Comparison of ENCODE assay signal across 16 mouse cellular contexts in the genomic region with DNA sequence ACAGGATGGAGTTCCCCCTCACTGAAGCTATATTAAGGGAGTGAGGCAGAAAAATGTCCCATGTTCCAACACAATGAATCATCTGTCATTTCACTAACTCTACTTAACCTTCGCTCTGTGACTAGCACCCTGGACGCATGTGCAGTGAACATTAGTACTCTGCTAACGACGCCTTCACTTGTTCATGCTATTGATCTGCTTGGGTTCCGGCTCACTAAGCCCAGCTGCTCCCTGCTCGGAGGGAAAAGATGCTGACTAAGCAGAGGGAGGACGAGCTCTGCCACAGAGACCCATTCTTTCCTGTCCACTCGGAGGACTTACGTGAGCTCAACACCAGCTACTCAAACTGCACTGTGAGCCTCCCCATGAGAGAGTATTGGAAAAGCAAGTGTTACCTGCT. TPM values are rescaled to one million over a fixed set of nuclear protein-coding genes. Genes with fewer than 3 reads are reported as not detected.
DNase-seq lines count a peak whose midpoint lies in the region; ATAC-seq lines count a peak whose summit lies in the region.
"Had no signal": no experiment of that assay in that cellular context is flagged by ENCODE, and none has a peak within 500 bp of the region (broad histone marks: within the 10 kb centered on the region; RNA-seq: fewer than 3 reads in every experiment).

No protein-coding gene starts in this region.

- peak overlapping the region; percentile 56; the same call in 1 of the 2 replicates for H3K27ac ChIP-seq in forebrain, embryonic 10.5 days
- H3K27ac ChIP-seq in hindbrain, embryonic 15.5 days (replicated peaks) = peak overlapping the region; percentile 26; the same call in 1 of the 2 replicates
- H3K27ac ChIP-seq in neural tube, embryonic 11.5 days (ENCODE audit: low read depth, low read length) = peak overlapping the region; percentile 60; the same call in 1 of the 2 replicates
- no peak overlapping the region for H3K27ac ChIP-seq in liver, embryonic 11.5 days (ENCODE audit: low read depth, low read length)
- H3K27ac ChIP-seq: left cerebral cortex, adult 2 months; liver, embryonic 13.5 days had no signal

- no peaks in the 10 kb centered on the region for H3K27me3 ChIP-seq in forebrain, embryonic 10.5 days (ENCODE audit: poor library complexity, severe bottlenecking)
- H3K27me3 ChIP-seq in hindbrain, embryonic 15.5 days = no peaks in the 10 kb centered on the region
- H3K27me3 ChIP-seq in neural tube, embryonic 11.5 days (ENCODE audit: control insufficient read depth, insufficient read depth, low read length) = no peaks in the 10 kb centered on the region
- H3K27me3 ChIP-seq in liver, embryonic 11.5 days (replicated peaks; ENCODE audit: control insufficient read depth, insufficient read depth, low read length) = no peaks in the 10 kb centered on the region
- H3K27me3 ChIP-seq: liver, embryonic 13.5 days; Patski had no signal

- peak; percentile 65 for ATAC-seq in hindbrain, embryonic 15.5 days (ENCODE audit: low FRiP score, low read depth)
- ATAC-seq in neural tube, embryonic 11.5 days (ENCODE audit: insufficient read depth, low FRiP score, low TSS enrichment) = peak; percentile 72
- ATAC-seq in liver, embryonic 11.5 days (replicated peaks; ENCODE audit: low FRiP score) = no peak
- ATAC-seq: Patski had no signal

- peak; percentile 63 for DNase-seq in embryo, embryonic 10 days (ENCODE audit: low spot score)
- no peak for DNase-seq in embryo, embryonic 9.5 days (ENCODE audit: extremely low spot score)
- no peak for DNase-seq in forebrain, embryonic 10.5 days (ENCODE audit: extremely low spot score, low spot score)
- peak; percentile 72 for DNase-seq in neural tube, embryonic 11.5 days (ENCODE audit: low spot score)
- no peak for DNase-seq in spleen, postnatal 36 days (ENCODE audit: low spot score in 2 of 2)
- DNase-seq in spleen, postnatal 10 days (ENCODE audit: low spot score in 2 of 2) = no peak
- no peak for DNase-seq in liver, embryonic 11.5 days (ENCODE audit: low spot score)
- DNase-seq: cerebellum, postnatal 36 days; kidney, postnatal 25 days; liver, embryonic 13.5 days; lung, postnatal 36 days; spleen, adult 18-20 months; thymus, adult 18-20 months had no signal

- H3K9me3 ChIP-seq in forebrain, embryonic 10.5 days = no peaks in the 10 kb centered on the region
- H3K9me3 ChIP-seq in hindbrain, embryonic 15.5 days = no peaks in the 10 kb centered on the region
- no peaks in the 10 kb centered on the region for H3K9me3 ChIP-seq in neural tube, embryonic 11.5 days (ENCODE audit: control insufficient read depth, low read length)
- no peaks in the 10 kb centered on the region for H3K9me3 ChIP-seq in liver, embryonic 11.5 days (ENCODE audit: control insufficient read depth, low read length)
- H3K9me3 ChIP-seq: liver, embryonic 13.5 days had no signal

- 40% methylated on average over 9 of the region's 9 CpGs for WGBS in forebrain, embryonic 10.5 days
- WGBS in hindbrain, embryonic 15.5 days = 10% methylated on average over 9 of the region's 9 CpGs
- WGBS in neural tube, embryonic 11.5 days = 33% methylated on average over 9 of the region's 9 CpGs
- 46% methylated on average over 9 of the region's 9 CpGs for WGBS in liver, embryonic 11.5 days

- peak overlapping the region; percentile 14 for H3K4me2 ChIP-seq in hindbrain, embryonic 15.5 days
- H3K4me2 ChIP-seq in neural tube, embryonic 11.5 days (ENCODE audit: low read depth) = no peak overlapping the region
- no peak overlapping the region for H3K4me2 ChIP-seq in liver, embryonic 11.5 days
- H3K4me2 ChIP-seq: liver, embryonic 13.5 days had no signal

- H3K9ac ChIP-seq in hindbrain, embryonic 15.5 days = no peak overlapping the region
- H3K9ac ChIP-seq in neural tube, embryonic 11.5 days (ENCODE audit: low read length) = no peak overlapping the region
- no peak overlapping the region for H3K9ac ChIP-seq in liver, embryonic 11.5 days (ENCODE audit: low read depth, low read length)
- H3K9ac ChIP-seq: liver, embryonic 13.5 days had no signal

- H3K36me3 ChIP-seq in forebrain, embryonic 10.5 days (replicated peaks) = no peaks in the 10 kb centered on the region
- H3K36me3 ChIP-seq in hindbrain, embryonic 15.5 days = no peaks in the 10 kb centered on the region
- no peaks in the 10 kb centered on the region for H3K36me3 ChIP-seq in neural tube, embryonic 11.5 days (ENCODE audit: control insufficient read depth, insufficient read depth, low read length)
- H3K36me3 ChIP-seq in liver, embryonic 11.5 days (ENCODE audit: control insufficient read depth, insufficient read depth, low read length) = no peaks in the 10 kb centered on the region
- H3K36me3 ChIP-seq: liver, embryonic 13.5 days had no signal

- H3K4me1 ChIP-seq in forebrain, embryonic 10.5 days = peaks cover 36% of the 10 kb centered on the region
- peaks cover 35% of the 10 kb centered on the region for H3K4me1 ChIP-seq in hindbrain, embryonic 15.5 days (replicated peaks)
- H3K4me1 ChIP-seq in neural tube, embryonic 11.5 days (ENCODE audit: control insufficient read depth, insufficient read depth, low read length) = peaks cover 7% of the 10 kb centered on the region
- H3K4me1 ChIP-seq in liver, embryonic 11.5 days (replicated peaks; ENCODE audit: control insufficient read depth, insufficient read depth, low read length) = no peaks in the 10 kb centered on the region; the same call in 1 of the 2 replicates
- H3K4me1 ChIP-seq: liver, embryonic 13.5 days had no signal

- H3K4me3 ChIP-seq in forebrain, embryonic 10.5 days = no peak overlapping the region
- H3K4me3 ChIP-seq in hindbrain, embryonic 15.5 days = no peak overlapping the region
- no peak overlapping the region for H3K4me3 ChIP-seq in neural tube, embryonic 11.5 days (ENCODE audit: low read depth, low read length)
- H3K4me3 ChIP-seq in liver, embryonic 11.5 days (ENCODE audit: low read depth, low read length) = no peak overlapping the region
- H3K4me3 ChIP-seq: left cerebral cortex, adult 2 months; liver, embryonic 13.5 days had no signal

RNA-seq across cellular contexts. Expression of gene Map1b, which starts 33.2 kb away (rescaled TPM):
- polyA plus RNA-seq in forebrain, embryonic 10.5 days (2016; fragmentation: Nextera tagmentation; extraction: Ambion mirVana) = 403 and 460 TPM in 2 replicates
- polyA plus RNA-seq in hindbrain, embryonic 15.5 days (2015; fragmentation: Nextera tagmentation; extraction: Ambion mirVana) = 2,014 and 2,064 TPM in 2 replicates
- 855 and 870 TPM in 2 replicates for polyA plus RNA-seq in neural tube, embryonic 11.5 days (2014; fragmentation: Nextera tagmentation; extraction: Ambion mirVana)
- polyA plus RNA-seq in liver, embryonic 11.5 days (2014; fragmentation: Nextera tagmentation; extraction: Ambion mirVana) = 32.6 and 39.6 TPM in 2 replicates

Comparison
In these comparisons a context has a peak if more than half of its experiments do, and no peak if none do; other contexts are left out.
1. DNase-seq: peak in embryo, embryonic 10 days (single experiment) and neural tube, embryonic 11.5 days (single experiment); none in embryo, embryonic 9.5 days (single experiment), forebrain, embryonic 10.5 days (single experiment), spleen, postnatal 36 days (0 of 2), spleen, postnatal 10 days (0 of 2) and liver, embryonic 11.5 days (single experiment).